Mouse (Mus musculus) liver (tissue): ENCODE measurements at regions not wholly inside any gene's neighbourhood (a gene's known extent, or its start where the extent isn't known, plus 50 kb on each side); places are given as distances from the start of the nearest gene placed in this dataset.
A peak's percentile ranks its signal among the peaks of the same experiment; 100 is the strongest.

Experiments
- DNase-seq: peaks from one replicate; pipeline ENCODE4 v3.0.0-alpha.2; 2020; ENCODE audit warnings: mixed read lengths

DNA sequence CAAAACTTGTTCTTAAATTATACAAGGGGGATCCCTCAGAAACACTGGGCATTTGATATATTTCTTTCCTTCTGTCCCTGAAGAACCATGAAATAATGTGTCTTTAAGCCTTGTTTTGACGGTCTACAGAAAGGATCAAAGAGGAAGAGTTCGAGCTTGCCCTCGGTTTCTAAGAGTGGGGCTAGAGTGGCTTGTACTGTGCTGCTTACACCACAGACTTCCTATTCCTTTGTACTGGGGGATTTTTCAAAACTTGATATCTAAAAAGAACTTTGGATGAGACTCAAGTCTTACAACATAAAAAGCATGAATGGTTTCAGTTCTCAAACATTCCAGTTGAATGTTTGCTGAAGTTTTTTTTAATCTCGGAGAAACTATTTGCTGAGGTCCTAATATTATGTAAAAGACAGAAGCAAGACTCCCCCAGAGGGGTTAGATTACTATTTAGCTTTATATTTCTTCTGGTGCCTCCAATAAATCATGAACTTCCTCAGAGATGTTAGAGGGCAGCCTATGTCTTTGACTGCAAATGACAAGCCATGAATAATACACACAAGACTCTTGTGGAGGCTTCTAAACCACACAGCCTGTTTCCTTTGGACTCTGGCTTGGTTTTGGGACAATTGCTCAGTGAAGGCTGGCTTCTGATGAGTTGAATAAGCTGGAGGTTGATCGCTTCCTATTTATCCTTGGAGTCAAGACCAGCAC is 352.0 kb upstream of the Smim15 start:
- DNase-seq: no peak

DNA sequence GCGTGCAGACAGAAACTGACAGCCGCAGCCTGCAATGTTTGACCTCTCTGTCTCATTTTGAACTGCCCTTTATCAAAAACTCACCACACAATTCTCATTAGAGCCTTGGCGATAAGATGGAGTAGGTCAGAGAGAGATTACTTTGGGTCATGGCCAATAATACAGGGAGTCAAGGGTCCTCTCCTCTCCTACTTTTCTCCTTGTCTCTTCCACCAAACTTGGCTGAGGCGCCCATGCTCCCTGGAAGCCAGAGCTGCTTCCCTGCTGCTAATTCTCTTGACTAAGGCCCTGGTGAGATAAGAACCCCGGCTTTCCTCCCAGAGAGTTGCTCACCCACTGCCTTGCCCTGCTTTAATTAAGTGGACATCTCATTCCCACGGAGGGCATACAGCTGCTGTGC is 355.3 kb upstream of the Smim15 start:
- no peak for DNase-seq

DNA sequence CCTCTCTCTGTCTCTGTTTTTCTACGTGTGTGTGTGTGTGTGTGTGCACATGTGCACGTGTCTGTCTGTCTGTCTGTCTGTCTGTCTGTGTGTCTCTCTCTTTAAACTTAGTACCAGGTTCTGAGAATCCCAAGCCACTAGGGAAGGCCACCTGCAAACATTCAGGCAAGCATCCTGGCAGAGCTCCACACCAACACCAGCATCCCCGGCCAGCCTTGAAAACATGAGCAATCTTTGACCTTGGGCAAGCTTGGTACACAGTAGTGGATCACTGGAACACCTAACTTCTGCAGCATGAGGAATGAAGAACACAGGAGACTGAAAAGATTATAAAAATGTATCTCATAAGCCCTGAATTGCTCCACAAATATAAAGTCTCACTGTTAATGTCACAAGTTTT is 359.0 kb upstream of the Smim15 start:
- DNase-seq: no peak

DNA sequence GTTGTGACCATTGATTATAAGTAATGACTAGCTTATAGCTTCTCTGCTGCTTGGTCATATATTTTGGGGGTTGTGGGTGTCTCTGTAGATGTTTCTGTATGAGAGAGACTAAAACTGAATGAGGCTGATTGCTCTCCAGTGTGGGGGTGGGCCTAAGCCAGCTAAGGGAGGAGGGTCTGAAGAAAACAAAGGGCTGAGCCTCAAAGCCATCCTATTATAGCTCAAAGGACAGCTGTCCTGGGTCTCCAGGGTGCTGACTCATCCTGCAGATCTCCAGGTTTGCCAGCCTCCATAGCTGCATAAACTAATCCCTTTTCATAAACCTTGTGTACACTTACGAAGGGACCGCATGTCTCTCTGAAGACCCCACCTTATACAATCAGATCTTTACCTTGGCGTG is 360.3 kb upstream of the Smim15 start:
- no peak for DNase-seq

DNA sequence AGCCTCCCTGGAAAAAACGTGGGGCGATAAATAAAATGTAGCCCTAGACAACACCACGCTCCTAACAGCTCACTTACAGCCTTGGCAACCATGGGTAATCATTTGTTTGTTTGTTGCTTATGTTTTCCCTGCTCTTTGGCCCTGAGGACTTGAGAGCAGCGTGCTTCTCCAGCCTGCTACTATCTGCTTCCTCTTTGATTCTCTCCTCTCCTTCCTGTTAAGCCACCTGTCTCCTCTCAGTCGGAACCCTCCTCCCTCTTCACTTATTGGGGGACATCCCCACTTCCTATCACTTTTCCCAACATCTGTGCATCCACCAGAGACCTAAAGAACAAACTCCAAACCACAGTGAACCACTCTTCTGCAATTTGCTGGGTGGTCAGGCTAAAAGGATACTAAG is 362.5 kb upstream of the Smim15 start:
- no peak for DNase-seq

DNA sequence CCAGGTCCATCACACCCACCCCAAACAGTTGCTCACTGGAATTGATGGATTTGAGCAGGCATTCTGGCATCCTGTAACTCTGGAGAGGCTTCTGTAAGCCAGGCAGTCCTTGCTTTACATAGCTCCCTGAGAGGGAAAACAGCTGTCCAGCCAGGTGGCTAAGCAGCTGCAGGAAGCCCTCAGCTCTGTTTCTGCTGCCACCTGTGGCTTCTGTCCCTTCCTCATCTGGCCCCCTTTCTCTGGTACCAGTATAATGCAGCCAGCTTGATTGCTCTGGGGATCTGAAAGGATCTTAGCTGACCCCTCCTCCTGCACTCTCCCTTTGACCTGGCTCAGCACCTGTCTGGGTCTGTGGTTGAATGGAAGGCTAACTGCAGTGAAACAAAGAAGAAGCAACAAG is 365.4 kb upstream of the Smim15 start:
- no peak for DNase-seq

DNA sequence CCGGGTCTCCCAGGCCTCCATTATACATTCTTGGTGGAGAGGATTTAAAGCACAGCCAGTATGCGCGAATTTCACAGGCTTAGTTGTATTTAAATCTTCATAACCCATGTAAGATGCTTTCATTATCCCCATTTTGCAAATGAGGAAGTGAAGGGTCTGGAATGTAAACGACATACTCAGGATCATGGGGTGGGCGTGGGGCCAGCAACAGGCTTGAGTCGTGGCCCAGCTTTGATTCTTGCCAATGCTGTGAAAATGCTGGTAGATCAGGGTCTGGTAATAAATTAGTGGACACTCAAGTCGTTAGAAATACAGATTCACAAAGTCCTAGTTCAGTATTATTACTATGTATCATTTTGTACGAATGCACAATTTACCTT is 367.2 kb upstream of the Smim15 start:
- DNase-seq: no peak

DNA sequence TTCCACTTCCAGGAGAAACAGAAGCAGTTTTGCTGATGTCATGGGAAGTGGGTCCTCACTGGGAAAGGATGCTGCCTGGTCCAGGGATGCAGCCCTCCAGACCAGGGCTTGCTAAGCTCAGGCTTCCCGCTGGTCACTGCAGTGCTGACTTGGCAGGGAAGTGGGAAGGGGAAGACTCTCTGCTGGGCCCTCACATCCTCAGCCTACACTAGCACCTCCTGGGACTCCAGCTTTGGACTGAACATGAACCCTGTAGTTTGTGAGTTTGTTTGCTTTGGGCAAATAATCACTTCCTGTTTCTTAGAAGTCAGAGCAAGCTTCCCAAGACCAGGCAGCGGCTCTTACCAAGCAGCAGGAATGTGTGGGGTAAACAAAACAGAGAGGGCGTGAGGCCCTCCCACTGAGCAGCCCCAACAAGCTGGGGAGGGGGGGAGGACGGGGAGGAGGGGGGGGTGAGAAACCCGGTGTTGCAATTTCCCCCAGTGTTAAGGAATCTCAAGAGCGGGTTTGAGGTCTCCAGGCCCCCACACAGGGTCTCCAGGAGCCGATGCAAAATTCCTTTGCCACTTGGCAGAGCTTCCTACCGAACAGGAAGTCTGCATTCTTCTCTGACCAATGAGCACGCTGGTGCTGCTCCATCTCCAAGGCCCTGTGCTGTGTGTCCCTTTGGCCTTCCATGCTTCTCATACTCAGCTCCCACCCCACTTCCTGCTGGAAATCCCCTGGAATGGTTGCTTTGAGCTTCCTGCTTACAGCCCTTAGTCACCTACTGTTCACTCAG is 367.7 kb upstream of the Smim15 start:
- DNase-seq: peak; percentile 20

DNA sequence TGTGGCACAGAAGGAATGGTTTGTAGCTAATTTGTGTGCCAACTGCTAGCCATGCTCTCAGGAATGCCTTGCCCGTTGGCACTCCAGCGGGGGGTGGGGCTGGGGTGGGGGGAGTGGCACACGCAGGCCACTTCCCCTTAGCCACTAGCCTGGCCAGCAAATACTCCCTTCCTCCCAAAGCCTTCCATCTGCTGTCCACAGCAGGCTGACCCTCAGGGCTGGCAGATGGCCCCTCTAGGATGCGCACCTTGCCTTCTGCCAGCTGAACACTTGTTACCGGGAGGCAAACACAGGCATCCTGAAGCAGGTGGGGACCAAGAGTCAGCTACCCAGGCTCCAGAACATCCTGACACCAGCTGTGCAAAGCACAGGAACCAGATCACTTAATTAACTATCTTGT is 372.1 kb upstream of the Smim15 start:
- DNase-seq: no peak

DNA sequence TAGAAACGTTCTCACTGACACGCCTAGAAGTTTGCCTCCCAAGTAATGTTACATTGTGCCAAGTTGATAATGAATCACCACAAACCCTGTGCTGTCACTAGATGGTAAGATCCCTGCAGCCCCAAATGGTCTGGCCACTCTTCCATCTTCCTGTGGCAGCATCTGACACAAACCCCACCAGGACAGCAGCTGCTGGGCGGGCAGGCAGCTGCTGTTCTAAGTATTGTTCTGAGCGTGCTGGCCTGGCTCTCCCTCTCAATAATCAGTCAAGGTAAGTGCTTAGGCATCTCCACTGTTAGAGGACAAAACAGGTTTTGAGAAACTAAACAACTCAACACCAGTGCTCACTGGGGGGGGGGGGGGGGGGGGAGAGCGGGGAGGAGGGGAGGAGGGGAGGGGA is 375.7 kb upstream of the Smim15 start:
- no peak for DNase-seq

DNA sequence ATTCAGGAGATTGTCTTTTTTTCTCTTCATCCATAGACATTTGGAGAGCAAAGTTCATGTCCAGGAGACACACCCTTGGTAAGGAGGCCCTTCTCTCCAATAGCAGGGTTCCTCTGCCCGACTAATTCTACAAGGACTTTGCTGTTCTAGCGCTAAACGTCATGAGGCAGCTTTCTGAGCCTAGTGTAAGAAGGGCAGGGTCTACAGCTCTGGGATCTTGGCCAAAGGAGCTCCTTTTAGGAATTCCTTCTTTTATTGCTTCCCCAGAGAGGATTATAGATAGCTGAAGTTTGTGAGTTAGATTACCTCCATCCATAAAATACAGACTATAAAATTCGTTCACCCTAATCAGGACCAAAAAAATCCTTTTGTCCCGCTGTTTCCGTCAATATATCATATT is 378.5 kb upstream of the Smim15 start:
- no peak for DNase-seq

DNA sequence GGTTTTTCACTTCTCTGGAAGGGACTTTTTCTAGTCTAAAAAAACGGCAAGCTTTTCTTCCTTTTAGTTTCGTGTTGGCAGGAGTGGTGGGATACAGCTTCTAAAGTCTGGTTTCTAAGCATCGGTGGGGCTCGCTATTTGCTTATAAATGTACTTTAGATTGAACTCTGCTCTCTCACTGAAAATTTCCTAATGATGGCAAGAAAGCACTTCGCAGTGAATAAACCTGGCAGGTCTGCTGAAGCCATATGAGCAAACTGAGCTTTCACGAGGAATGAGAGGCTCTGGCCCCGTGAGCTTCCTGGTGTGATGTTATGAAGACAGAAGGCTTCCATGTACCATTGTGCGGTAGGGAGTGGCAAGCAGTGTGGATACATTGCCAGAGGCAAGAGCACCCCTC is 380.0 kb upstream of the Smim15 start:
- no peak for DNase-seq

DNA sequence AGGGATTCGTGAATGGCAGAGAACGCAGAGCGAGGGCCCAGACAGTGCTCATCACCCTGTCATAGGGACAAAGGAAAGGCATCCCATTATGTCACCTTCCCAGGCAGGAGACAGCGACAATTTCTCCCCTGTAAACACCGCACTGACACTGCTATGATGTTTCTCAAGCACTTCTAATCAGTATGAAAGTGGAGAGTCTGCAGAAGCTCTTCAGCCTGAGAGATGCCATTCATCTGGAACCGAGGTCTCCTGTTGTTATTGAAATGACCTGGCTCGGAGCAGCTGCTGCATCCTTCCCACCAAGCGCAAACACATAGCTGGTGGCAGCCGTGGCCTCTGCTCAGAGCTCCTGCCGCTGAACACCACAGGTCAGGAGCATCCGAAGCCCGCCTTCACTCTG is 380.5 kb upstream of the Smim15 start:
- no peak for DNase-seq

DNA sequence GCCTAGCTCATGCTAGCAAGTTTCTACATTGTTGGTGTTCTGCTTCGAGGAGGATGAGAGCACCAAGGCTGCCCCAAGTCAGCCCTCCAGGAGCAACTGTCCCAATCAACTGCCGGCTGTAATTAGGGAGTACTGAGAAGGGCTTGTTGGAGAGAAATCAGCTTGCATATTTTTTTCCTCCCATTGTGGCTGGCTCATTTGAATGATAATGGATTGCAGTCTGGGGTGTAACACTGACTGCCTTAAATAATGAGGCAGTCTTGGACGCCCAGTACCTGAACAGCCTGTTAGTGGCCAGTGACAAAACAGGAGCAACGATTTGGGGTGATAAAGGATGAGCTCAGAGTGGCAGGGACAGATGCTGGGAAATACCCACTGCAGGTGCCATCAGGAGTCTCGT is 382.8 kb upstream of the Smim15 start:
- no peak for DNase-seq

DNA sequence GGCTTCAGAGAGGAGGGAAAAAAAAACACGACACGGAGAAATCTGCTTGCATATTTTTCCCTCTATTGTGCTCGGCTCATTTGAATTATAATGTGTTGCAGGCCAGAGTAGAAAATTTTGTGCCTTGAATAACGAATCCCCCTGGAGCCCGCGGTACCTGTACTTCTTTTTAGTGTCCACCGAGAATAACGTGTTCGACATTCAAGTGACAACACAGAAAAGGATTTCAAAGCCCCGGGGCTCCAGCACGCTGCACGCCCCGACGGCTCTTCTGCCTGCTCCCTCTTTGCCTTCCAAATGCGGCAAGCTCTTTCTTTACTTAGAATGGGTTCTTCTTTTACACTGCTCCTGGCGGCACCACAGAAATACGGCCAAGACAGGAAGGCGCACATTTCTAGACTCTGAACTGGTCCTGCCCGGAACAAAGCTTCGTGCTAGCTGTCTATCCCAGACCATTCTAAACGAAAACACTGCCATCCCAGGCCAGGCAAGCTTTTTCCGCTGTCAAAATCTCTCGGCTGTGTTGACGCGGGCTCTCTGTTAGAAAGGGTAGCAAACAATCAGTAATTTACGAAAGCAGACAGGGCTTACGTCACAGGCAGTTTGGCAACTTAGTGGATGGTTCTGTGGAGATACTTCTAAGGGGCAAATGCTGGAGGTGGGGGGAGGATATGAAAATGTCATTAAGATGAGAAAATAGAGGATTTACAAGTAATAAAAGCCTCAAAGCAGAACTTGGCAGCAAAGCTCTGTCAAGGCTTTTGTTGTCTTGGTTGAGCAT is 398.2 kb upstream of the Smim15 start:
- no peak for DNase-seq

DNA sequence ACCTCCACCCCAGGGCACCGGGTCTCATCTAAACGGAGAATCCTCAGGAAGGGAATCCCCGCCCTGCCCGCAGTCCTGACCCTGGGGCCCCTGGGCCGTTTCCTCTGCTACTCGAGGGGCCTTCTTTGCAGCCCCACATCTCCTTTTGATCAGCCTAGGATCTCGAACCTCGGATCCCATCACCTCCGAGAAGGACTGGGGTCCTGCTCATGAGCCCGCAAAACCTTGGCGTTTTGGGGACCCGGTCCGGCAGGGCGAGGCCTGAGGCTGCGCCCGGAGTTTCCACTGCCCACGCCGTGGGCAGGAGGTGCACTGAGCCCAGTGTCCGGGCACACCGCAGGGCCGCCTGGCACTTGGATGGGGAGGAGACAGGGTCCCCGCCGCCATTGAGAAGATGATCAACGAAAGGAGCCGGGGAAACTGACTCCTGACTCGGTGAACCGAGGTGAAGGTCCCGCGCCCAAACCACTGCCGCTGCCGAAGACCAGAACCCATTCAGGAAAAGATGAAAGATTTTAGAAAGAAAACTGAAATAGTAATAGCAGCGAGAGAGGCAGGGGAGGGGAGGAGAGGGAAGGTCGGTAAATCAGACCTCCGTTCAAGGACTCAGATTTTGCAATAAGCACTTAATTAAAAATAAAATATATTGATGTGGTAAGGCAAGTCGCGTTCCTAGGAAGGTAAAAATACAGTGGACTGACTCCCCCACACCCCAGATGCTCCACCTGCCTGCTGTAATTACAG is 399.0 kb upstream of the Smim15 start:
- no peak for DNase-seq

DNA sequence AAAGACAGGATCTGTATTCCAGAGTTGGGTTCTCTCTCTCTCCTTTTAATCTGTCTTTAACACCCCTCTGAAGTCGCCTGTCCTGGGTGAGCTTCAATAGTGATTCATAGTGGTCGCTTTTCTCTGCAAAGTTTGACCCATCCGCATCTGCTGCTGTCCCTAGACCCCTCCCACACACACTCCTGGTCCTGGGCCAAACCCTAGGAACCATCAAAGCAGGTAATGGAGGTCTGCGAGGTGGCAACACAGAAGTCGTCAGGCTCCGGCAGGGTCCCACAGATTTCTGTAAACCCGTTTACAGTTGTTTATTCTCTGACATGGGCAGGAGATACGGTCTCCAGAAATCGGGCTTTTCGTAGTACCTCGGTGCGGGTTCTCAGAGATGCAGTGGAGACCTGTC is 399.5 kb upstream of the Smim15 start:
- no peak for DNase-seq

DNA sequence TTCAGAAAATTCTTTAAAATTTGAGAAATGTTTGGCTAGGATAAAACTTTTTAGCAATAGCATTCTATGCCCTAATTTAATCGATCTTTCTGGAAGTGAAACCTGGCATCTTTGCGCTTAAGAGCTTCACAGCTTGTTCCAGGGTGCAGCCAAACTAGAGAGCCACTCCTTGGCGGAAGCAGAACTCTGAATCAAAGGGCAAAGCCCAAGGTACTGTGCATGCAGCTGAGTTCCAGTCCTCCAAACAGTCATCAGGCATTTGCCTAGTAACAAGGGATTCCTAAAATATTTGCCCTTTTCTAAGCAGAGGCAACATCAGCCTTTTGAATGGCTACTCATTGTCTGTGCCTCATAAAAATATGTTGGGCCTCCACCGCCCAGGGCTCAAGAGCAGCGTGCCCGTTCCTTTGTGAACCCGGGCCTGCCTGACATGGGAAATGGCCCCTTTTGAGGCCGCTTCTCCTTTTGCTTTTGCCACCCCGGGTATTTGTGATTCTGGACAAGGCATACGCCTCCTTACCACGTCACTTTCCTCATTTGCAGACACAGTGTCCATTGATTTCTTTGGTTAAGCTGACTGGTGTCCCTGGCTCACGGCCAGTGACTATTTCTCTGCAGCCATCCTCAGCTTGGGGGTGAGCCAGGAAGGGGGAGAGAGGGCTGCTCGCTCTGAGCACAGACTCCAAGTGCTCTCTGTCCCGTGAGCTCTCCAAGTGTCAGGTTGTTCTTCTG is 402.2 kb upstream of the Smim15 start:
- no peak for DNase-seq

DNA sequence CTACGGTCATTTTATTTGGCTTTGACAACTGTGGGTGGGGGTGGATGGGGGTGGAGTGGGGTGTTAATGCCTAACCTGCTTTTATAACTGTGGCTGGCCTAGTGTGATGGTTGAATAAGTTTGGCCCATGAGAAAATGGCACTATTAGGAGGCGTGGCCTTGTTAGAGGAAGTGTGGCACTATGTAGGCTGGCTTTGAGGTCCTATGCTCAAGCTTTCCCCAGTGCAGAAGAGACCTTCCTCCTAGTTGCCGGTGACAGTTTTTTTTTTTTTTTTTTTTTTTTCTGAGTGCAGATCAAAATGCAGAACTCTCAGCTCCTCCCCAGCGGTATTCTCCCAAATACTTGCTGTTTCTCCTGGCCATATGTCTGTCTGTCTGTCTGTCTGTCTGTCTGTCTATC is 404.6 kb upstream of the Smim15 start:
- DNase-seq: no peak

DNA sequence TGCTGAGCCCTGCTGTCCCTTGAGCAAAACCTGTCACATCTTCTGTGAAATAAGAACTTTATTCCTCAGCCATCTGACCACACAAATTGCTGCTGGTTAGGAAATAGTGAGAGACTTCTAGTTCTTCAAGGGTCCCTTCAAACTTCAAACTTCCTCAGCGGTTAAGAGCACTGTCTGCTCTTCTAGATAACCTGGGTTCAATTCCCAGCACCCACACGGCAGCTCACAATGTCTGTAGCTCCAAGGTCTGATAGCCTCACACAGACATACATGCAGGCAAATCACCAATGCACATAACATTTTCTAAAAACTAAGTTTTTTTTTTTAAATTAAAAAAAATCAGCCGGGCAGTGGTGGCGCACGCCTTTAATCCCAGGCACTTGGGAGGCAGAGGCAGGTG is 407.0 kb upstream of the Smim15 start:
- no peak for DNase-seq

DNA sequence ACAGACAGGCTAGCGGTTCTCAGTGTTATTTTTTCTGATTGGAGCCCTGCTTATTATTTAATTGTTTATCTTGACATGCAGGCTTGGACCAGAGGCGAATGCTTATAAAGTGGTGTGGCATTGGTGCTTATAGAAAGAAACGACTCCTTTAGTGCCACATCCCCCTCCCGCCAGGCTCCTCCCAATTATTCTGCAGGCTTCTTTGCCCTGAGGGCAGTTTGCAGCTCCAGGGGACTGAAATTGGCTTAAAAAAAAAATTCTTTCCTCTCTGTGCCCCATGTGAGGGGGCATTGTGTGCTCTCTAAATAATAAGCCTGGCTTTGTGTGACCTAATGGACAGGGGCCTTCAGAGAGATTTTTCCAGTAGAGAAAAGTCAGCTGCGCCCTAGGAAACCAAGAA is 409.1 kb upstream of the Smim15 start:
- no peak for DNase-seq

DNA sequence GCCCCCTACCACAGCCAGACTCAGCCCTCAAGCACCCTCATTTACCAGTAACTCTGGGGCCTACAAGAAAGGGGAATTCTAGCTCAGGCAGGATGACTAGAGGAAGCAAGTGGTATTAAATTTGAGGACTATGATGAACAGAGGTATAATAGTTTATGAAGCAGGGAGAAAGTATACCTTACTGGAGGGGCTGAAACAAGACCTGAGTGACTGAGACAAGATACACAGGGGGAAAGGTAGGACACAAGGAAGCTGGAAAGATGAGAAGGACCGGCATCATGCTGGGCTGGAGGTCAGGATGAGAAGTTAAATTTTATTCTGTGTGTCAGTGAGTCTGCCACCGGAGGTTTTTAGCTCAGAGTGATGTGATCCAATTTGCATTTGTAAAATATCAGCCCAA is 417.2 kb upstream of the Smim15 start:
- no peak for DNase-seq

DNA sequence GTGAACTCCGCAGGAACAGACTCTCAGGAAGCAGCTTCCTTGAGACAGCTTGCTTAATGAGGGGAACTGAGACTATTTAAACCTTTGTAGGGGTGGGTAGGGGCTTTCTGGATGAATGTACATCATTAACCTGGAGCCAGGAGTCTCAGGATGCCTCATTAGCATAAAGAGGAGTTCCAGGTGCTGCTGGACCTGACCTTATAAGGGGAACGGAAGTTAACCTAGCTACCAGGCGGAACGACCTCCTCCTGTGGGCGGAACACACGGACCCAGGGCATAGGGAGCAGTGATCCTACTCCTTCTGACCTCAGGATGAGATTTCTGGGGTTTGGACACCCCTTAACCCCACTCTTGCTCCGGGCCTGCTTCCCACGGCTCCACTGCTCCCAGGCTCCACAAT is 417.6 kb upstream of the Smim15 start:
- no peak for DNase-seq
